Mouse (Mus musculus): ENCODE results near the gene Cpxm2.

Cpxm2 gene

GRCm38 (mm10) chr7:132026671-132027070, 127.9 kb downstream of the Cpxm2 start:
- DNase-seq (ENCODE audit: low read depth, low spot score), result no peak

GRCm38 (mm10) chr7:132025591-132025990, 128.9 kb downstream of the Cpxm2 start:
- DNase-seq (ENCODE audit: low read depth, low spot score), result no peak

GRCm38 (mm10) chr7:132015933-132016332, 138.6 kb downstream of the Cpxm2 start:
- DNase-seq (ENCODE audit: low read depth, low spot score), result no peak

GRCm38 (mm10) chr7:132015193-132015592, 139.3 kb downstream of the Cpxm2 start:
- no peak for DNase-seq (ENCODE audit: low read depth, low spot score)

GRCm38 (mm10) chr7:132013970-132014369, 140.6 kb downstream of the Cpxm2 start:
- no peak for DNase-seq (ENCODE audit: low read depth, low spot score)

- DNase-seq (ENCODE audit: low read depth, low spot score), result no peak
Observed at GRCm38 (mm10) chr7:132012969-132013679, 141.4 kb downstream of the Cpxm2 start.

GRCm38 (mm10) chr7:132009002-132009401, 145.5 kb downstream of the Cpxm2 start:
- DNase-seq (ENCODE audit: low read depth, low spot score), result no peak

- DNase-seq (ENCODE audit: low read depth, low spot score), result no peak
Observed at GRCm38 (mm10) chr7:132005996-132006696, 148.4 kb downstream of the Cpxm2 start.

- no peak for DNase-seq (ENCODE audit: low read depth, low spot score)
Observed at GRCm38 (mm10) chr7:131992873-131993272, 161.7 kb downstream of the Cpxm2 start.

GRCm38 (mm10) chr7:131992226-131992625, 162.3 kb downstream of the Cpxm2 start:
- DNase-seq (ENCODE audit: low read depth, low spot score), result no peak

- no peak for DNase-seq (ENCODE audit: low read depth, low spot score)
Observed at GRCm38 (mm10) chr7:131989056-131989455, 165.5 kb downstream of the Cpxm2 start.
